Mouse (Mus musculus) layer of hippocampus, adult 2 months (tissue): ENCODE data around the gene Syngr3. TPM values are rescaled to one million over a fixed set of nuclear protein-coding genes. Genes with fewer than 3 reads are reported as not detected.
A peak's percentile ranks its signal among the peaks of the same experiment; 100 is the strongest.
"Not testable (repeated sequence)": the region's sequence is repeated elsewhere in the genome, so short reads cannot be mapped to it uniquely, and the experiment has no call there.

ENCODE experiments used
- DNase-seq, 2 experiments: peaks; one replicate each; pipeline ENCODE4 v3.0.0; 2022; ENCODE audit warnings: low spot score in 2 of 2
- H3K27ac ChIP-seq: fragments of 200-600 bp; 2 replicates; pipeline ENCODE4 v1.8.1; 2022
- H3K4me3 ChIP-seq: fragments of 200-600 bp; 2 replicates; pipeline ENCODE4 v1.8.1; 2022; ENCODE audit warnings: mild to moderate bottlenecking
- CTCF ChIP-seq: fragments of 200-600 bp; conservative IDR thresholded peaks from 2 replicates; pipeline ENCODE4 v1.8.1; 2022; ENCODE audit warnings: antibody characterized with exemption, mild to moderate bottlenecking, moderate library complexity
- total RNA-seq, 2 experiments: library from RNA; stranded (reverse); gene quantifications; 2 replicates each; pipeline ENCODE4 v1.2.3; 2021

The Syngr3 gene
- total RNA-seq, 2 experiments from 2014 or later: 146 to 155 TPM

DNA sequence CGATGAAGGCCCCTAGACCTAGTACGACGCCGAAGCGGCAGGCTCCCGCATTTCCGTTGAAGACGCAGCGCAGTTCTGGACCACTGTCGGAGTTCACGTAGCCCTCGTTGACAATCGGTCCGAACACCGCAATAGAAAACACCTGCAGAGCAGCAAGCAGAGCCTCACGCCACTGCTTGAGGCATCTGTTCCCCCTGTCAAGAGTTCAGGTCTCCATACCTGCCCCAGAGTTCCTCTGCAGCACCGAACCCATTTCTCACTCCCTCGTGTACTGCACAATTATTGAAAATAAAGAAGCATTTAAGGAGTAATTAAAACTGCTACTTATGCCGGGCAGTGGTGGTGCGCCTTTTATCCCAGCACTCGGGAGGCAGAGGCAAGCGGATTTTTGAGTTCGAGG is 2.2 kb downstream of the Syngr3 start:
- no peak for DNase-seq
- TF ChIP-seq CTCF: no peak
- H3K27ac ChIP-seq: no peak overlapping the region

GRCm38 (mm10) chr17:24687146-24687595 is 2.6 kb downstream of the Syngr3 start:
- Histone ChIP-seq H3K27ac (no peak overlapping the region), H3K4me3 (peak overlapping the region; percentile 89)
- DNase-seq: no peak
- no peak for TF ChIP-seq CTCF

More for the DNA sequence above, 2.2 kb downstream of the Syngr3 start:
- peak overlapping the region; percentile 89 for H3K4me3 ChIP-seq

DNA sequence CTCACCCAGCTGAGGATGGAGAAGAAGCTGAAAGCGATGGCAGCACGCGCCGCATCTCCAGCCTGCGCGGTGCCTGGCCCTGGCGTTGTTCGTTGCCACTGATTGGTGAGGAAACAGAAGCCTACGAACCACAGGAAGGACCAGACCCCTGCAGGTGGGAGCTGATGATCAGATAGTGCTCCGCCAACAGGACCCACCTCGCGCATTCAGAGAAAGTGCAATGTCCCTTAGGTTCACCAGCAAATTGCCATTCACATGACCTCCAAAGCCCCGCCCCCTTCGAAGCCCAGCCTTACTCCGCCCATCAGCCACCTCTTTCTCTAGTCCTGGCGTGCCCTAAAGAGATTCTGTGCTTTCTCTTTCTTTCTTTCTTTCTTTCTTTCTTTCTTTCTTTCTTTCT is 3.2 kb downstream of the Syngr3 start:
- DNase-seq: no peak
- no peak overlapping the region for H3K4me3 ChIP-seq
- H3K27ac ChIP-seq: no peak overlapping the region
- no peak for TF ChIP-seq CTCF

DNA sequence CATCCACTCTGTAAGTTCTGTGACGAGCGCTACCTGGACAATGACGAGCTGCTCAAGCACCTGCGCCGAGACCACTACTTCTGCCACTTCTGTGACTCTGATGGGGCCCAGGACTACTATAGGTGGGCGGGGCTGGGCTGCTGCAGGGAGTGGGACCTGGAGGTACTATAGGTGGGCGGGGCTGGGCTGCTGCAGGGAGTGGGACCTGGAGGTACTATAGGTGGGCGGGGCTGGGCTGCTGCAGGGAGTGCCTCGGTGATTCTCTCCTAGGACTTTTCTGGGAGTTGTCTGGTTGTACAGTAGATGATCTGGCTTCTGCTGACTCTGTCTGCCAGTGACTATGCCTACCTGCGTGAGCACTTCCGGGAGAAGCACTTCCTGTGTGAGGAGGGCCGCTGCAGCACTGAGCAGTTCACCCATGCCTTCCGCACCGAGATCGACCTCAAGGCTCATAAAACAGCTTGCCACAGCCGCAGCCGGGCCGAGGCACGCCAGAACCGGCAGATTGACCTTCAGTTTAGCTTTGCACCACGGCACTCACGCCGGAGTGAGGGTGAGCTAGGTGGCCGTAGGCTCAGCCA is 12.2 kb downstream of the Syngr3 start:
- no peak for DNase-seq
- H3K27ac ChIP-seq: no peak overlapping the region
- TF ChIP-seq CTCF: no peak
- no peak overlapping the region for H3K4me3 ChIP-seq

GRCm38 (mm10) chr17:24676877-24677276 is 12.9 kb downstream of the Syngr3 start:
- Histone ChIP-seq H3K27ac (no peak overlapping the region), H3K4me3 (no peak overlapping the region)
- no peak for TF ChIP-seq CTCF
- no peak for DNase-seq

DNA sequence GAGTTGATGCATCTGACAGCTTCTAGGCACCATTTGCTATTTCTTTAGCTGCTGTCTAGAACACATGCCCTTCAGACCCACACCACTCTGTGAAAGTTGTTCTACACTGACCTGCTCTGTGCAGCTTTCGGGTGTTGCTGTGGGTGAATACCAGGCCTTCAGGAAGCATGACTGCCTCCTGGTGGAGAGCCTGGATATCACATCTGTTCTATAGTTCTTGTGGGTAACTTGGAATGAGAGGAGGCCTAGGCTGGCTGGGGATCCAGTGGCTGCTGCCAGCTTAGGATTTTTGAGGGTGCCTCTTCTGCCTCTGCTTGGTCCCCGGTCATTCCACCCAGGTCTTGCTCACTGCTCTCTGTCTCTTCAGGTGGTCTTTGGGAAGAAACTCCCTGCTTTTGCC is 13.6 kb downstream of the Syngr3 start:
- peak; percentile 86 for TF ChIP-seq CTCF
- no peak overlapping the region for H3K4me3 ChIP-seq

GRCm38 (mm10) chr17:24674277-24674676 is 15.5 kb downstream of the Syngr3 start:
- TF ChIP-seq CTCF: no peak
- peak; percentile 51 to 75 for DNase-seq
- Histone ChIP-seq H3K27ac (no peak overlapping the region), H3K4me3 (no peak overlapping the region)

More for the DNA sequence above, 13.6 kb downstream of the Syngr3 start:
- no peak overlapping the region for H3K27ac ChIP-seq
- peak in 1 of 2 experiments; percentile 71 for DNase-seq

DNA sequence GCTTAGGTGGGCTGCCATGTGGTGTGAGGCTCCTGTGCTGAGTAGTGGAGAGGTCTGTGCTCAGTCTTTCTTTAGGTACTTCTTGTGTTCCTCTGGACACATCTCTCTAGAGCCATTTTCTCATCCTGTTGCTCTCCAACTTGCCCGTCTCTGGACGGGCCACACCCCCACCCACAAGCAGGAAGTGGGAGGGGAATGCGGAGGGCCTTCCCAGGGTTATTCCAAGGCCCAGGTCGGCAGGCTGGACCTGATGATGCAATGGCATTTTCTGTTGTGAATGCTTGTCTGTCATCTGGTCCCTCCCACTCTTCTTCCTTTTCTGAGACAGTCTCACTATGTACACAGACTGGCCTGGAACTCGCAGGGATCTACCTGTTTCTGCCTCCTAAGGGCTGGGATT is 17.6 kb downstream of the Syngr3 start:
- no peak for DNase-seq
- no peak overlapping the region for H3K27ac ChIP-seq
- no peak for TF ChIP-seq CTCF
- no peak overlapping the region for H3K4me3 ChIP-seq

DNA sequence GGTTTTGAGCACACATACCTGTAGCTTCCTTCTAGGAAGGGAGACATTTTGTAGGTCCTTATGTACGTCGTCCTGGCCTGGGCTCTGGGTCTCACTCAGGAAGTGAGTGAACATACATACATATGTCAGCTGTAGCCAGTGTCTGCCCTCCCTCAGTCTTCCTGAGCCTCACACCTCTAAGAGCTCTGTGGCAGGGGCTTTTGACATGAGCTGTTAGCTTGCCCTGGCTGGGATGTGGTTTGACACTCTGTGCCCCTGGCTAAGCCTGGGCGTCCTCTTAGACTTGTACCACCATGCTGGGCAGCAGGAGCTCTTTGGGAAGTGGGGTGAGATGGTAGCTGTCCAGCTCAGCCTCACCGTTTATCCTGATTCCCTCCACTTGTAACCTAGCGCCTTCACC is 18.4 kb downstream of the Syngr3 start:
- no peak for TF ChIP-seq CTCF
- Histone ChIP-seq H3K4me3 (peak overlapping the region; percentile 1; the same call in 1 of the 2 replicates), H3K27ac (no peak overlapping the region)
- no peak for DNase-seq

DNA sequence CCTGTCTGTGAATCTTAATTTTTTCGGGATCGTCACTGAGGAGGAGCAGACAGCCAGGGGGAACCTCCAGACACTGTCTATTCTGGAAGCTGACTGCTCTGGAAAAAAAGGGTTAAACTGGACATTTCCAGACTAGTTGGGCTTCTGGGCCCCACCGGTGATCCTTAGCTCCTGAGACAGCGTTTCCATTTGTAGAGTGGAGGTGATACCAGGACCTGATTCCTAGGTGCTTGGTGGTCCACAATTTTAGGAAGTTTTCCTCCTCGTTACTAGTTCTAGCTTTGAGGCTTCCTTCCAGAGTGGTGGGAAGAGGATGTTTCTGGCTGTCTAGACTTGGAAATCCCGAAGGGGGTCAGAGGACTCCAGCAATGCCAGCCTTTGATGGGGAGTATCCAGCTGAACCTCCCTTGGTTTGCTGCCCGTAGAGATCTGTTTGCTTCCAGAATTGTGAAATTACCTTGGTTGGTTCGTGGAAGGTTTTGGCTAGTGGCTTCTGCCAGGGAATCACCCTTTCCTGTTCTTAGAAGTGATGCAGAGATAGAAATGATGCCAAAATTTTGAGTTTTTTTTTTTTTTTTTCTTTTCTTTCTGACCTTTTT is 19.4 kb downstream of the Syngr3 start:
- no peak for DNase-seq
- Histone ChIP-seq H3K27ac (peak overlapping the region; percentile 94), H3K4me3 (peak overlapping the region; percentile 90)
- no peak for TF ChIP-seq CTCF

DNA sequence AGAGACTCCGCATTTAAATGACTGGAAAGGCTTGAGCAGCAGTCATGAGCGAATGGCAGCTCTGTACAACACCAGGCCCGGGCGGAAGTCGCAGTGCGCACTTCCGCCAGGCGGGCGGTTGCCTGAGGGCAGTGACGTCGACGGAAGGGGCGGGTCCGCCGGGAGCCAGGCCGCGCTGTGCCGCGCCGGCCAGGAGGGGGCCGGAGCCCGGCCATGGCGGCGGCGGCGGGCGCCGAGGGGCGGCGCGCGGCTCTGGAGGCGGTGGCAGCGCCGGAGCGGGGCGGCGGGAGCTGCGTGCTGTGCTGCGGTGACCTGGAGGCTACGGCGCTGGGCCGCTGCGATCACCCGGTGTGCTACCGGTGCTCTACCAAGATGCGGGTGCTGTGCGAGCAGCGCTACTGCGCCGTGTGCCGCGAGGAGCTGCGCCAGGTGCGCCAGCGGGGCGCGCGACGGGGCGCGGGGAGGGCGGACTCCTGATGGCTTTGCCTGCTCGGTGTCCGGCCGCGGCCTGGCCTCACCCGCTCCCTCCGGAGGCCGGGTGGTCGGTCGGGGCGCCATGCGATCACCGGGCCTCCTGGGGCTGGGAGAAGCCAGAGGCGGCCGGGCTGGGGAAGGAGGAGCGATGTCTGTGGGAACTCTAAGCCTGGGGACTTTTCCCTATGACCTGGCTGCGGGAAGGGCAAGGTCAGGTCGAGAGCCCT is 20.1 kb downstream of the Syngr3 start, which contains the start of gene Zfp598:
Gene Zfp598, plus strand, starts transcription at position 143 of the 701 bp plus-strand sequence.
- peak; percentile 66 for TF ChIP-seq CTCF

DNA sequence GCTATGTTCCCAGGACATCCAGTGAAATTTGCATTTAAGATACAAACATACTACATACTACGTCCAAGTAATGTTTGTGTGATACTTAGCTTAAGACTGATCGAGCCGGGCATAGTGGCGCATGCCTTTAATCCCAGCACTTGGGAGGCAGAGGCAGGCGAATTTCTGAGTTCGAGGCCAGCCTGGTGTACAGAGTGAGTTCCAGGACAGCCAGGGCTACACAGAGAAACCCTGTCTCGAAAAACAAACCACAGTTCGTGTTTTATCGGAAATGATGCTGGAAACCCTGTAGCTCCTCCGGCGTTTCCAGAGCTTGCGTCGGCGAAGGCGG is 20.6 kb downstream of the Syngr3 start:
- Histone ChIP-seq H3K27ac (peak overlapping the region; percentile 83), H3K4me3 (peak overlapping the region; percentile 90)
- not testable (repeated sequence) for DNase-seq

More for the DNA sequence above, 20.1 kb downstream of the Syngr3 start, which contains the start of gene Zfp598:
- DNase-seq: peak; percentile 95 to 97
- H3K4me3 ChIP-seq: peak within 1 kb of the TSS; percentile 90
- H3K27ac ChIP-seq: peak within 1 kb of the TSS; percentile 94

DNA sequence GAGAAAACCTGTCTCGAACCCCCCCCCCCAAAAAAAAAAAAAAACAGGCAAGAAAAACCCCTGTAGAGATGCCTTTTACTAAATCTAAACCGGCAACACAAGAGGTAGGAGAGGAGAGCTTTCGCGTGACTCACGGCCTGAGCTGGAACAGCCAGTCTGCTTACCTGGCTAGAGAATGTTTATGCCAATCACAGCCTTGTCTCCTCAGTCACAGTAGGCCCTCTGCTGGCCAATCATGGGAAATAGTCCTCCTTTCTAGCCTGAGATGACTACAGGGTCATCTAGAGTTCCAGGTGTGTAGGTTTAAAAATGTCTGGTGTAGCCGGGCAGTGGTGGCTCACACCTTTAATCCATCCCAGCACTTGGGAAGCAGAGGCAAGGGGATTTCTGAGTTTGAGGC is 22.3 kb downstream of the Syngr3 start:
- no peak overlapping the region for H3K4me3 ChIP-seq
- peak; percentile 55 to 59 for DNase-seq
- no peak overlapping the region for H3K27ac ChIP-seq
- TF ChIP-seq CTCF: peak; percentile 84

DNA sequence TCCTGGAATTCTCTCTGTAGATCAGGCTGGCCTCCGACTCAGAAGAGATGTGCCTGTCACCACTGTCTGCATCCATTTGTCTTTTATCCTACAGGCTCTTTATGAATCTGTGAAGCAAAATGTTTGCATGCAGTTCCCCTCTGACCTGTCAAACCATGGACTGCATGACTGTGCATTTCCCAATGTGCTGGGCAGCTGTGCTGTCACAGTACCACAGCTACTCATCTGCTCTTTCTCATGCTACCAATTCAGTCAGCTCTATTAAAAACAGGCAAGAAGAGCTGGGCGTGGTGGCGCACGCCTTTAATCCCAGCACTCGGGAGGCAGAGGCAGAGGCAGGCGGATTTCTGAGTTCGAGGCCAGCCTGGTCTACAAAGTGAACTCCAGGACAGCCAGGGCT is 22.7 kb downstream of the Syngr3 start:
- H3K4me3 ChIP-seq, H3K27ac ChIP-seq, DNase-seq: not testable (repeated sequence)
